Mouse (Mus musculus): Measurements from ENCODE around the gene 4930550C14Rik.

The 4930550C14Rik gene

GRCm38 (mm10) chr9:53404753-53405722 lies 2.9 kb downstream of the 4930550C14Rik start:
- peak; percentile 79 to 84 for DNase-seq

GRCm38 (mm10) chr9:53408548-53408947 lies 6.4 kb downstream of the 4930550C14Rik start:
- no peak for DNase-seq

- DNase-seq = no peak
These were observed 6.8 kb downstream of the 4930550C14Rik start for GRCm38 (mm10) chr9:53408953-53409361.

- no peak for DNase-seq
These were observed 7.3 kb downstream of the 4930550C14Rik start for GRCm38 (mm10) chr9:53409427-53409826.

GRCm38 (mm10) chr9:53422133-53422896 lies 20.2 kb downstream of the 4930550C14Rik start:
- no peak for DNase-seq

GRCm38 (mm10) chr9:53426726-53427125 lies 24.6 kb downstream of the 4930550C14Rik start:
- DNase-seq = no peak

GRCm38 (mm10) chr9:53427638-53428037 lies 25.5 kb downstream of the 4930550C14Rik start:
- no peak for DNase-seq

- DNase-seq = no peak
These were observed 33.9 kb downstream of the 4930550C14Rik start for GRCm38 (mm10) chr9:53435830-53436570.

GRCm38 (mm10) chr9:53450609-53451008 lies 48.5 kb downstream of the 4930550C14Rik start:
- no peak for DNase-seq

GRCm38 (mm10) chr9:53452038-53452437 lies 49.9 kb downstream of the 4930550C14Rik start:
- DNase-seq = no peak

- no peak for DNase-seq
These were observed 70.8 kb downstream of the 4930550C14Rik start for GRCm38 (mm10) chr9:53472806-53473518.

Data from thymus, postnatal 36 days (tissue).